Mouse (Mus musculus): ENCODE results near the gene Fam241b.

Fam241b gene

GRCm38 (mm10) chr10:62069946-62070345 lies 73.8 kb downstream of the Fam241b start:
- DNase-seq (ENCODE audit: low read depth): no peak

- DNase-seq (ENCODE audit: low read depth): no peak
Measured at GRCm38 (mm10) chr10:62069398-62069797, 74.3 kb downstream of the Fam241b start.

- no peak for DNase-seq (ENCODE audit: low read depth)
Measured at GRCm38 (mm10) chr10:62068532-62068931, 75.2 kb downstream of the Fam241b start.

GRCm38 (mm10) chr10:62066213-62066612 lies 77.5 kb downstream of the Fam241b start:
- DNase-seq (ENCODE audit: low read depth): no peak

GRCm38 (mm10) chr10:62062786-62063185 lies 80.9 kb downstream of the Fam241b start:
- no peak for DNase-seq (ENCODE audit: low read depth)

GRCm38 (mm10) chr10:62060969-62061678 lies 82.6 kb downstream of the Fam241b start:
- DNase-seq (ENCODE audit: low read depth): no peak

- DNase-seq (ENCODE audit: low read depth): no peak
Measured at GRCm38 (mm10) chr10:62060224-62060913, 83.4 kb downstream of the Fam241b start.

GRCm38 (mm10) chr10:62058508-62059375 lies 85.0 kb downstream of the Fam241b start:
- no peak for DNase-seq (ENCODE audit: low read depth)
